Mouse (Mus musculus) layer of hippocampus, adult 8-10 months (tissue): ENCODE data around the gene Grap. TPM values are rescaled to one million over a fixed set of nuclear protein-coding genes. Genes with fewer than 3 reads are reported as not detected.
"Not testable (repeated sequence)": the region's sequence is repeated elsewhere in the genome, so short reads cannot be mapped to it uniquely, and the experiment has no call there.

Experiments used
- DNase-seq, 2 experiments: peaks; one replicate each; pipeline ENCODE4 v3.0.0; 2022; ENCODE audit warnings: low spot score in 2 of 2
- total RNA-seq, 4 experiments: library from RNA; stranded (reverse); gene quantifications; 2 replicates each; pipeline ENCODE4 v1.2.4; 2022

Grap gene
- total RNA-seq, 4 experiments from 2014 or later: 4.3 to 6.3 (median 5.2) TPM

DNA sequence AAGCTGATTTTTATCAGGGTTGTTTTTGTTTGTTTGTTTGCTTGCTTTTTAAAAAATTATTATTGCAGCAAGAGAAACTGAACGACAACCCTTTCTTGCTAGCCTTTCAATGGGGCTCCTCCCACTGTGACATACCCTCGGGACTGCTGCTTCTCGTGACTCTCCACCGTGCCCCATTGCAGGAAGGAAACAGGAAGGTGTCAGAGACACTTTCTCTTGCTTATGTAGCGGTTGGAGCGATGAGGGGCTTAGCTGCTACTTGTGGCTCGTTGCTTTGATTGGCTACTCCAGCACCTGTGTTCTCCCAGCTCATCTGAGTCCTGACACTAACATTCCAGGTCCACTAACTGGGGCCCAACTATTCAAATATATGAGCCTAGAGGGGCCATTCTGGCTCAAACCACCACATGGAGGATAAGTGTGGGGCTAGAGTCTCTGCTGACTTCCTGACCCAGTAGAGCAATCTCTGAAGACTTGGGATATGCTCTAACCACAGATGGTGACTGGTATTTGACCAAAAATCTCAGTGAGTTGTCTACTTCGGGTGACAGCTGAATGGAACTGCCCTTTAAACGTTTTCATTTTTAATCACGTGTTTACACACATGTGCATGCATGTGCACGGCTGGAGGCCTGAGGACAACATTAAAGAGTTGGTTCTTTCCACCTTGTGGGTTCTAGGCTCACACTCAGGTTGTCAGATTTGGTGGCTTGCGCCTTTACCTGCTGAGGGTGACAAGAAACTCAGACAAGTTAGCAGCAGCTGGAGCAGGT, 14.1 kb upstream of the Grap start:
- no peak for DNase-seq

DNA sequence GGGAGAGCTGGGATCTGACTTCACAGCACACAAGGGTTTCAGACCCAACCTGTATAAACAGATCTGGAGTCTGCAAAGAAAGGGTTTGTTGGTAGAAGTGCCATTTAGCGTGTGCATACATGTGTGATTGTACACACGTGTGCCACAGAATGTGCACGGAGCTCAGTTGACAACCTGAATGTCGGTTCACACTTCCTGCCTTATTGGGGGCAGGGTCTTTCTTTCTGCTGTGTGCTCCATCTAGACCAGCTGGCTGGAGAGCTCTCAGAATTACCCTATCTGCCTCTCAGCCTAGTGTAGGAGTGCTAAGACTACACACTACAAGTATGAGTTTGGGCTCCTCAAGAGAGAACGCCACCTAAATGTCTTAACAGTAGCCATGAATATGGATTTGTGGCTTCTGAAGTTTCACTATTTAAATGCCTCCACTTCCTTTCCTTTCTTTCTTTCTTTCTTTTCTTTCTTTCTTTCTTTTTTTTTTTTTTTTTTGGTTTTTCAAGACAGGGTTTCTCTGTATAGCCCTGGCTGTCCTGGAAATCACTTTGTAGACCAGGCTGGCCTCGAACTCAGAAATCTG, 13.4 kb upstream of the Grap start:
- no peak for DNase-seq

DNA sequence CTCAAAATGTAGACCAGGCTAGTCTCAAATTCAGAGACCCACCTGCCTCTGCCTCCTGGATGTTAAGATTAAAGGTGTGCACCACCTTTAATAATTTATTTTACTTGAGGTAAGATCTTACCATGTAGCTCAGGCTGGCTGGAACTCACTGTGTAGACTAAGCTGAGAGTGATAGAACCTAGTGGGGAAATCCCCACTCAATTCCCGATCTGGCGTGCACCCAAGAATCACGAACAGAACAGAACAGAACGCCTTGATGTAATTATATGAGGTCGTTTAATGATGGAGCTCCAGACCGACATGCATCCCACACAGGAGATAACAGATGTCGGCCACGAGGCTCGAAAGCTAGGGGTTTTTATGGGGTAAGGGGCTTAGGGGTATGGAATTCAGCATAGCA, 12.5 kb upstream of the Grap start:
- not testable (repeated sequence) for DNase-seq

DNA sequence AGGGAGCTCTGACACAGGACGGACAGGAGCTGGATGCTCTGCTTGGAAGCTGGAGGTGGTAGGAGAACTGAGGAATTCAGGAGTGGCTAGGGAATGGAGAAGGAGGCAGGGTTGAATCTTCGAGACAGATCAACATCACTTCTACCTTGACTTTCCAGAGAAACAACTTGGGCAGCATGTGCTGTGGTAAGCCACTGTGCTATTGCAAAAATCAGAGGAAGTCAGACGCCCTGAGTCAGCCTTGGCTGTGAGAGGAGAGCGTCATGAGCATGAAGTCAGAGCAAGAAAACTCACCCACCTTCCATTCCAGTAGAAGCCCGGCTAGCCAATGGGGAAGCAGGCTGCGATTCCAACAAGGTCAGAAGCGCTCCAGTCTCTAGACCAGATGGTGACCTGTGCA, 11.0 kb upstream of the Grap start:
- DNase-seq: no peak

DNA sequence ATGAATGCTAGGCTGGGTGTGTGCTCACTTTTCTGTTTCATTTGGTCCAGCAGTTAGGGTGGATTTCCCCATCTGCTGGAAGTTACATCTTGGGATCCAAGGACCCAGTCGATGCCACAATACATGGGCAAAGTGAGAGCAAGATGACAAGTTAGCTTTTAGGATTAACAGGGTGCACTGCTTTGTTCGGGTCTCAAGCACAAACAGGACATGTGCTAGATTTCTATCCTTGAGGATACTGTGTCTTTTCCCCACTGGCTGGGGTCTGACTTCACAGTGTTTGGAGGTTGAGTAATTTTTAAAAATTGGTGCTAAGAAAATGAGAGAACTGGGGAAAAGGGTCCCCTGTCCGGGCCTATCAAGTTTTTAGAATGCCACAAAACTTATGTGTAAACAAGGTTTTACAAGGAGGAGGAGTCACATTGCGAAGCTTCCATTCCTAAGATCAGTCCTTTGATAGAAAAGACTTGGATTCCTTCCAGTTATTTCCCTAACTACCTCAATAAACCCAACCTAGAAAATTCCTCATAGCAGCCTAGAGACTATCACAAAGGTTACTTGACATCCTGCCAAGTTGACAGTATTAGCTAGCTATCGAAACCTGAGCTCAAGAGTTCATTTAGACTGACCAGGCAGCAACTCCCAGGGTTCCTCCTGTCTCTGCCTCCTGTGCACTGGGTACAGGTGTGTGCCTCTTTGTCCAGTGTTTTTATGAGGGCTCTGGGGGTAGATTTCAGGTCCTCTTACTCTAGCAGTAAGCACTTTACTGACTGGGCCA, 9.7 kb upstream of the Grap start:
- no peak for DNase-seq

DNA sequence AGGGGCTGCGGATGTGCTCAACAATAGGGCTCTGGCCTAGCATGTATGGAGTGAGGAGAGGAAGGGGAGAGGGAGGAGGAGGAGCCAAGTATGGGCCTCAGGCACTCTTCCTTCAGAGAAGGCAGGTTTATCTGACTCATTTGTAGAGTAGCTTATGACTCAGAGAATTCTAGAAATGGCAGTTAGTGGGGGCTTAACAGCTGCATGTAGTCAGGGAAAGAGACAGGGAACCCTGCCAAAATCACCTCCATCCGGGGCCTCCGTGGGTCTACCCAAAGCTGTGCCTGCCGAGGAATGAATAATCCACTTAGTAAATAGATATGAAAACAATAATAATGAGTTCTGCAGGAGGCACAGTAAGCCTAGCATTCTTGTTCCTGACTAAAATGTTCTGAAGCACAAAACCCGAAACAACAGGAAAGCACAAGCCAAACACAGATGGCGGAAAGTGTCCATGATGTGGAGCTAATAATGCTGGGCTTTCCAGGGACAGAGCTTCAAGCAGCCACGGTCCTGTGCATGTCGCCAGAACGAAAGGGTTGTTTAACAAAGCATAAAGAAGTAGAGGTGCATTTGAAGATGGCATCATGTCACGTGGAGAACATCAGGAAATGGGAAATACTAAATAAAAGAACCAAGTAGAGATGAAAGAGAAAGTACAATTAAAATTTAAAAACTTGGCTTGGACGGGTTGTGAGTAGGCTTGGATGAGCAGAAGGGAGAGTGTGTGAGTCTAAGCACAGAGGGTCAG, 8.3 kb upstream of the Grap start:
- DNase-seq: peak; percentile 64 to 68

DNA sequence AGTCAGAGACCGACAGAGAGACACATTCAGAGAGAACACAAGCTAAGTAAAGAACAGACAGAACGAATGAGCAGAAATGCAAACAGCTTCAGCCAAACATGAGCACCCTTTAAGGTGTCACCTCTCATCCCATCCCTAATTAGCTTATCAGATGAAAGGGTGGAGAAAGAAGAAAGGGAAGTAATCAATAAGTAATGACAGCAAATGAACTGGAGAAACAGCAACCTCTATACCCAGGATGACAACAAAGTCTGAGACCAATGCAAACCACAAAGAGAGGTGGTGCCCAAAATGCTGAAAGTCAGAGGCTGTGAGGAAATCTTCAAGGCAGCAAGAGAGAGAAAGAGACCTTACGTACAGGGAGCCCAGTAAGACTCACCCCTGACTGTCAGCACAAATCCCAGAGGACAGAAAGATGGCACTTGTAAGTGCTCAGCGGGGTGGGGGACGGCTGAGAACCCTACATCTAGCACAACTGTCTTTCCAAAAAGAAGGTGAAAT, 7.7 kb upstream of the Grap start:
- DNase-seq: no peak

DNA sequence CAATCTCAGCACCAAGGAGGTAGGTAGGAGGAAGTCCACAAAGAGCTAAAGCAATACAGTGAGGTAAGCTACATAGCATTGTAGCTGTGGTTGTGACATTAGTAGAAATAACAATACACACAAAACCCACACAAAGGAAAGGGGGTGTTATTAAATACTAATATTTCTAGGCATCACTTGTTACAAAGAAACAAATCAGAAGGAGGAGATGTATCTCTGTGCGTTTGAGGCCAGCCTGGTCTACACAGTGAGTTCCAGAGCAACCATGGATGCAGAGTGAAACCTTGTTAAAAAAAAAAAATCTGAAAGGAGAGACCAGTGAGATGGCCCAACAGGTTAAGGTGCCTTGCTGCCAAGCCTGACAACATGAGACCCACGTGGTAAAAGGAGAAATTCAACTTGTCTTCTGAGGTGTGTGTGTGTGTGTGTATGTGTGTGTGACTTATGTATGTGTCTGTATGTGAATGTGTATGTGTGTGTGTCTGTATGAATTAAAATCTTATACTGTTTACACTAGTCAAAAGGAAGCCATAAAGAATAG, 6.5 kb upstream of the Grap start:
- DNase-seq: no peak

DNA sequence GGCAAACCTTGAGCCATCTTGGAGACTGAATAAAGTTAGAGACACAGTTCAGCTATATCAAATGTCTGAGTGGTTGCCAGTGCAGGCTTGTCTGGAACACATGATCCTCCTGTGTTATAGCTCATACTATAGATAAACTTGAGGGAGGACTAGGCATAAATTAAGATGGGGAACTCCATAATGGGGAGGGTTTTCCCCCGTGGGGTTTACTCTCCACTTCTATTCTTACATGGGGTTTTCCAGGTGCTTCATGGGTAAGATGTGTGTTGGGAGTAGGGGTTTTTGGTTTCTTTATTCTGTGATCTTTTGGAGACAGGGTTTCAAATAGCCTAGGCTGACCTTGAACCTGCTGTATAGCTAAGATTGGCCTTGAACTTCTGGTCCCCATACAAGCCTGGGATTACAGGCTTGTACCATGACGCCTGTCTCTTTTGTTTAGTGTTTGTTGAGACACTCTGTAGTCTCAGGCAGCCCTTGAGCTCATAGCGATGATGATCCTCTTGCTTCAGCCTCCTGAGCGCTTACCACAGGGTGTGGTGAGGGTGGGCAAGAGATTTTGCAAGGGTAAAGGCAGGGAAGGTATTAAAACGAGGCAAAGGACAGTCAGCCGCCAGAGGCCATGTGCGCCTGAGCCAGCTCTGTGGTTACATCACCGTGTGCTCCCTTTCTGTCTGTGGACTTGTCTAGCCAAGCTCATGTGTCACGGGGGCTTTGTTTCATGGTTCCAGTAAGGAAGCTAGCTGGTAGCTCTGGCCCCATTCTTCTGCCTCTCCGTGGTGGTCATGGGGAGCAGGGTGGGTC, 5.8 kb upstream of the Grap start:
- no peak for DNase-seq

DNA sequence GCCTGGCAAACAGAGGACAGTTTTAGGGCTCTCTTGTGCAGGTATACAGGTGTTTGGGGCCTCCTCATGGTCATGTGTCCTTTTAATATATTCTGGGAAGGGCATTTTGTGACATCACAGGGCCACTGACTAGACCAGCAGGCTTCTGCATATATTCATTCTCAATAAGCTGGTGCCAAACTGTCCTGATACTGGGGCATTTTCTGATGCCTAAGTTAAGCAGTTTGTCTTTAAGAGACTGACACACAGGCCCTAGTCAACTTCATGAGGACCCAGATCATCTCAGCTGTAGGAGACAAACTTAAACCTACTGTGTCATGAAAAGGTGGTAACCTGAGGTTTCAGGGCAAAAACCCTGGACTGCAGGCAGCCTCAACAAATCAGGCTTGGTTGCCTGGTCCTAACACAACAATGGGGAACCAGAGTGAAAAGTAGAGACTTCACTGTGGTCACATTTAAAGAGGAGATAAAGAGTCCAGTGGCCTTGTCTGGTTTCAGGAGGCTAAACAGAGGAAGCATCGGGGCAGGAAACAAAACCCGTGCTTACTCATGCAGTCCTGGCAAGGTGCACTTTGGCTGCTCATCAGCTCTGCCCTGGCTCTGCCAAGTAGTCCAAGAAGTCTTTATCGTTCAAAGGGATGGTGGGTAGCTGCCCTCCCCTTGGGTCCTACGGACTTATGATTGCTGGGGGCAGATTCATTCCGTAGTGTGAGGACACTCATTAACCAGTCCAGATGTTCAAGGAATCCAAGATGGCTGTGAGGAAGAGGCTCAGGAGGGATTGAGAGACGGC, 4.9 kb upstream of the Grap start:
- DNase-seq: no peak

DNA sequence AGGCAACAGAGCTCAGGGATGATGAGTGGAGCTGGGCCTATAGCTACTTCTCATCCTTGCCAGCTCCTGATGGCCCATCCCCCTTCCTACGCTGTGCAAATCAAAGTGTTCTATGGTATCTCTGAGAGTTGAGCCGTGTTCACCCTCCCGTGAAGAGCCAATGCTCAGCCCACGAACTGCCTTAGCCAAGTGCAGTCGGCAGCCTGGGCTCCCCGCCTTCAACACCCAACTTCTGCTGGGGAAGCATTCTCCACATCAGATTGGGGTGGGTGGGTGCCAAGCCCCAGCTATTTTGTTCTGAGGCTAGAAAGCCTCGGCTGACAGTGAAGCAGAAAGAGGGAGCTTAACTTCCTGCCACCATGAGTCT, 4.3 kb upstream of the Grap start:
- peak; percentile 47 to 51 for DNase-seq

DNA sequence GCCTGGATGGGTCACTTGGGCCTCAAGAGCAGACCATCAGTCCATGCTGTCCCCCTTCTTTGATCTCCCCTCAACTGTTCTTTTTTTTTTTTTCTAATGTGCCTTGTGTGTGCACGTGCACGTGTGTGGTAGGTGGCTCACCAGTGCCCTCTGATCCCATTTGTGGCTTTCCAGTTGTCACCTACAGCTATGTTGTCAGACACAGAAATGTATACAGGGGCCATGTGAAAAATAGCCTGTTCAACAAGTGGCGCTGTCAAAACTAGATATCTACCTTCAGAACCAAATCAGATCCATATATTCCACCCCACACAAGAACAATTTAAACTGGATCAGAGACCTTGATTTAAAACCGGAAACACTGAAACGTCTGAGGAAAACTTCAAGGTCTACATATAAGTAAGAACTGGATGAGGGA, 3.9 kb upstream of the Grap start:
- no peak for DNase-seq

DNA sequence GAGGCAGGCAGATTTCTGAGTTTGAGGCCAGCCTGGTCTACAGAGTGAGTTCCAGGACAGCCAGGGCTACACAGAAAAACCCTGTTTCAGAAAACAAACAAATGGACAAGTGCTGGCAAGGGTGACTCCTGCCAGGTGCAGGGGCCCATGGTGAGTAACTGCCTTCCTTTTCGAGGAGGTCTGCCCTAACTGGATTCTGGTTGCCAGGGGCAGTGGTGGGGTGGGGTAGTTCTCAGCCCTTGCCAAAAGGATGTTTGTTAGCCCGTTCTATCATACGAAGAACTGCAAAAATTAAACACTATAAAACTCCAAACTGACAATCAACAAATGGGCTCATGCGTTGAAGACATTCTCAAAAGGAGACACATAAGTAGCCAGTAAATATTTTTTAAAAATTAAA, 3.4 kb upstream of the Grap start:
- no peak for DNase-seq

DNA sequence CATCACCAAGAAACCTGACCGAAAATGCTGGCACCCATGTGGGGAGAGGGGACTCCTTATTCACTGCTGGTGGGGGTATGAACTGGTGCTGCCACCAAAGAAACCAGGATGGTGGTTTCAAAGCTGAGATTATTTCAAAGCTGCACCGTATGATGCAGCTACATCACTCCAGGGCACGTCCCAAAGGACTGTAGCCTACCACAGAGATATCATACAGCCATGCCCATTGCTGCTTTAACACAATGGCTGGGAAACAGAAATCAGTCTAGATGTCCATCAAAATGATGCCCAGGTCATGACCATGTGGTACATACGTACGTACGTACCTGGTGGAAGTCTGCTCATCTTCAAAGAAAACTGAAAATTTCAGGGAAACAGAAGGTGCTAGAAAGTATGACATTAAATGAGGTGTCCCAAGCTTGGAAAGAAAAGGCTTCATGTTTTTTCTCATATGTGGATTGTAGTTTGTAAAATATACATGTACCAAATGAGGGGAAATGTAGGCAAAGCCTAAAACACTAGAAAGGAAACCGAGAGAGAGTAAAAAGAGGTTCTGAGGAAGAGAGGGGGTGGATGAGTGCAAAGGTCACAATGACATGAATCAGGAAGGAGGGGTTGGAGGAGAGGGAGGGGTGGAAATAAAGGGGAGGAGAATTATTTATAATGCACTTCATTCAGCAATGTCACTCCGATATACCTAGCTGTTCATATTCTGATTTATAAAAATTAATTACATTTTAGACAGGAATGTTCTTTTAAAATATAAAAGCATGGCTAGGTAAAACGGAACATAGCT, 2.4 kb upstream of the Grap start:
- no peak for DNase-seq

DNA sequence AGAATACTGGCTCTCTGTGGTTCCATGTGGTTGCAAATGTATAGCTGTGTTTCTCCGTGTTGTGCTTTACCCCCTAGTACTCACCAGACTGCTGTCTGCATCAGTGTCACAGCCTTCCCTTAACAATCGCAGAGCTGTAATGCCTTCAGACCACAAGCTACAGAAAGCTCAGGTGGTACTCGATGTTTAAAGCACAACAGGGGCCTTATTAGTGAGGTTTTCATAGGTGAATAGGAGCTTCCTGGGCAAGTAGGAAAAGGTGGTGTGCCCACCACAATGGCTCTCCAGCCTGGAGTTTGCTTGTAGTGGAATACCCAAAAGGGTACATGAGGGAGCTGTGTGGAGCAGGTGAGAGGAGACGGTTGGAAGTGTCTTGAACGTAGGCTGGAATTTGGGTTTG, 849 bp upstream of the Grap start:
- DNase-seq: no peak

DNA sequence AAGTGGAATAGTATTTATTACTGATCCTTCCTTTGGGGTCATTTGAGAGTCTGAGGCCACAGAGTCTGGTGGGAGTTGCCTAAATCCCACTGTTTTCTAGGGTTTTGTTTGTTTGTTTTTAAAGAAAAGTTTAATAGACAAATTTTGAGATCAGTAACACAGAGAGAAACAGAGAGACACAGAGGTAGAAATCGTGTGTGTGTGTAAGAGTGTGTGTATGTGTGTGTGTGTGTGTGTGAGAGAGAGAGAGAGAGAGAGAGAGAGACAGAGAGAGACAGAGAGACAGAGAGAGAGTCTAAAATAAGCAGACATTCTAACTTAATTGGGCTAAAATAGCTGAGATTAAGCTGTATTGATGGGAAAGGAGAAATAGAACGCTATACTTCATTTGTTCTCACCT, 503 bp downstream of the Grap start:
- DNase-seq: no peak

DNA sequence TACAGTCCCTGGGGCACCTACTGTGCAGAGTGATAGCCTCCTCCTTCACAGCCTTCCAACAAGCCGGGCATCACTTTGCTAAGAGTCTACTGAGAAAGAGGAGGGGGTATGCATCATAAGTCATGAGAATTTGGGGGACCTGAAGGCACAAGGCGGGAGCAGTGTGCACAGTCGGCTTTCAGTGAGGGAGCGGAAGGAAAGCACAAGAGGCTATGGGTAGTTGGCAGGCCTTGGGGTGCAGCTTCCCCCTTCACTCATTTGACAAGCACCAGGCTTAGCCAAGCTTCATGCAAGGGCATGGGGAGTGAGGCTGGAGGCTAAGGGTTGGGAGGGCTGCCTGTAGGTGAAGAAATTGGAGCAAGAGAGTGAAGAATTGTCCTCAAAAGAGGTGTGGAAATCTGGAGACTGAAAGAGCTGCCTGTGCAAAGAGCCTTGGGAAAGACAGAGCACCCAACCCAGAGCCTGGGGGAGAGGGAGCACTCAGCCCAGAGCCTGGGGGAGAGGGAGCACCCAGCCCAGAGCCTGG, 1.8 kb downstream of the Grap start:
- DNase-seq: no peak

DNA sequence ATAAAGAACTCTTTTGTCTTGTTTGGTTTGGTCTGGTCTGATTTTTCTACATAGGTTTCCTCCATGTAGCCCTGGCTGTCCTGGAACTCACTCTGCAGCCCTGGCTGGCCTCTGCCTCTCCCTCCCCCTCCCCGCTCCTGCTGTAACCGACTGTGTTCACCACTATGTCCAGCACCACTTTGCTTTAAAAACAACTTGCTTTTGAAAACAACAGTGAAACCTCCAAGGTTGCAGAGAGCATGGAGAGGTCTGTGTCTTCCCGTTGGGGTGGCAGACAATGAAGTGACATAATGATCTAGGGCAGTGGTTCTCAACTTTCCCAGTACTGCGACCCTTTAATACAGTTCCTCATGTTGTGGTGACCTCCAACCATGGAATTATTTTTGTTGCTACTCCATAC, 2.6 kb downstream of the Grap start:
- DNase-seq: no peak
